Mouse (Mus musculus) spleen, adult 10 weeks (tissue): ENCODE results near the gene Slc22a16. TPM values are rescaled to one million over a fixed set of nuclear protein-coding genes. Genes with fewer than 3 reads are reported as not detected.

ENCODE experiments used
- polyA plus RNA-seq: library from polyadenylated mRNA; stranded (reverse); fragments of 350-450 nt; fragmentation: Illumina TruSeq; extraction: RNeasy Lipid Tissue Mini Kit (QIAGEN cat#74804); gene quantifications from one replicate; pipeline ENCODE4 v1.2.3, GENCODE M21; 2015; ENCODE audit warnings: low replicate concordance; ENCODE audit not compliant: insufficient read depth

The Slc22a16 gene
- not detected for polyA plus RNA-seq

DNA sequence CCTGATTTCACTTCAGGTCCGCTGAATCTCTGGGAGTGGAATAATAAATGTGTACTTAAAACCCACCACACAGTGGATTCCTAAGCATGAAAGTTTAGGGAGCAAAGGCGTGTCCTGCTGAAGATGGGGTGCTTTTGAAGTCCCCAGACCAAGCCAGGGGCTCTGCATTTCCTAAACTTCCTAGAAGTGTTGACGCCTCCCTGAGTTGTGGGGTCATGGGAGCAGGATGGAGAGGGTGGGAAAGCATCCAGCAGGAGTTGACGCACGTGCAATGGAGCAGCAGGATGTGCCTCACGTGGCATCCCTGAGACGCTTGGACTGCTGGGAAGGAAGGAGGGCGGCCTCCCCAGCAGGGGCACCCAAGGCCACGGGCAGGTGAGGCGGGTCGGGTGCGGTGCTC is at the start of gene Slc22a16:
Gene Slc22a16, plus strand, starts transcription at position 301 of the 400 bp plus-strand sequence.

GRCm38 (mm10) chr10:40629656-40630311 is 59.6 kb downstream of the Slc22a16 start, which contains the start of gene Ddo:
Ddo (plus strand) TSS chr10:40630011.

Other genes with a start within 250 kb of the Slc22a16 start
- gene Cdk19, start 230.8 kb upstream of the Slc22a16 start, polyA plus RNA-seq = 53.6 TPM
- gene Ddo, start 59.7 kb downstream of the Slc22a16 start, polyA plus RNA-seq = 0.65 TPM
- gene Mettl24, start 112.9 kb downstream of the Slc22a16 start, polyA plus RNA-seq = 0.76 TPM